Mouse (Mus musculus) hindbrain, postnatal 0 days (tissue): ENCODE measurements around the gene Atp6v0c. TPM values are rescaled to one million over a fixed set of nuclear protein-coding genes. Genes with fewer than 3 reads are reported as not detected.
A peak's percentile ranks its signal among the peaks of the same experiment; 100 is the strongest.

Experiments used
- ATAC-seq: fragments of 200-750 bp; cut with Nextera tagmentation; 2 replicates; pipeline ENCODE4 v1.8.0; 2017; ENCODE audit warnings: mild to moderate bottlenecking, moderate TSS enrichment, moderate library complexity
- DNase-seq: peaks from one replicate; pipeline ENCODE4 v3.0.0-alpha.2; 2015; ENCODE audit warnings: low spot score
- H3K27ac ChIP-seq: fragments of 300-500 bp; sonication (generic); 2 replicates; pipeline ENCODE4 v1.5.1; 2014; ENCODE audit warnings: mild to moderate bottlenecking
- H3K27me3 ChIP-seq: fragments of 300-500 bp; sonication (generic); 2 replicates; pipeline ENCODE4 v1.6.1; 2014; ENCODE audit warnings: low read length, mixed read lengths; ENCODE audit not compliant: insufficient read depth
- H3K36me3 ChIP-seq: fragments of 300-500 bp; sonication (generic); 2 replicates; pipeline ENCODE4 v1.6.1; 2014; ENCODE audit warnings: low read length, mixed read lengths; ENCODE audit not compliant: insufficient read depth
- H3K4me1 ChIP-seq: fragments of 300-500 bp; sonication (generic); 2 replicates; pipeline ENCODE4 v1.6.1; 2014; ENCODE audit warnings: antibody characterized with exemption, low read length, mixed read lengths; ENCODE audit not compliant: insufficient read depth
- H3K4me2 ChIP-seq: fragments of 300-500 bp; sonication (generic); 2 replicates; pipeline ENCODE4 v1.6.1; 2014; ENCODE audit warnings: low read depth, mild to moderate bottlenecking, low read length, moderate library complexity, mixed read lengths
- H3K4me3 ChIP-seq: fragments of 300-500 bp; sonication (generic); 2 replicates; pipeline ENCODE4 v1.5.1; 2014; ENCODE audit warnings: low read length
- H3K9ac ChIP-seq: fragments of 300-500 bp; sonication (generic); replicated peaks from 2 replicates; pipeline ENCODE4 v1.6.1; 2014; ENCODE audit warnings: mild to moderate bottlenecking, low read length, moderate library complexity, mixed read lengths
- H3K9me3 ChIP-seq: fragments of 300-500 bp; sonication (generic); 2 replicates; pipeline ENCODE4 v1.6.1; 2016; ENCODE audit warnings: low read length, mixed read lengths
- CTCF ChIP-seq: IDR thresholded peaks from 2 replicates; pipeline ENCODE4 v1.5.1; 2016; ENCODE audit warnings: antibody characterized with exemption, control low read depth, low read depth
- WGBS: fragments of 180-500 bp; shearing (Covaris S2); extraction: QIAGEN DNeasy Blood & Tissue Kit; methylation state at CpG from one replicate; pipeline ENCODE4 v1.1.7; 2014; 5-methylcytosine and 5-hydroxymethylcytosine counted together
- polyA plus RNA-seq: library from polyadenylated mRNA; unstranded; fragments of >200 nt; fragmentation: Nextera tagmentation; extraction: Ambion mirVana; gene quantifications from 2 replicates; pipeline ENCODE4 v1.2.1, GENCODE M21; 2015
- total RNA-seq: library from RNA; depleted of rRNA; stranded (reverse); fragments of >200 nt; gene quantifications from 2 replicates; pipeline ENCODE4 v1.2.3, GENCODE M21; 2014; rRNA removed

Atp6v0c gene
- 780 and 854 TPM in 2 replicates for total RNA-seq
- polyA plus RNA-seq, result 2,172 and 2,275 TPM in 2 replicates

DNA sequence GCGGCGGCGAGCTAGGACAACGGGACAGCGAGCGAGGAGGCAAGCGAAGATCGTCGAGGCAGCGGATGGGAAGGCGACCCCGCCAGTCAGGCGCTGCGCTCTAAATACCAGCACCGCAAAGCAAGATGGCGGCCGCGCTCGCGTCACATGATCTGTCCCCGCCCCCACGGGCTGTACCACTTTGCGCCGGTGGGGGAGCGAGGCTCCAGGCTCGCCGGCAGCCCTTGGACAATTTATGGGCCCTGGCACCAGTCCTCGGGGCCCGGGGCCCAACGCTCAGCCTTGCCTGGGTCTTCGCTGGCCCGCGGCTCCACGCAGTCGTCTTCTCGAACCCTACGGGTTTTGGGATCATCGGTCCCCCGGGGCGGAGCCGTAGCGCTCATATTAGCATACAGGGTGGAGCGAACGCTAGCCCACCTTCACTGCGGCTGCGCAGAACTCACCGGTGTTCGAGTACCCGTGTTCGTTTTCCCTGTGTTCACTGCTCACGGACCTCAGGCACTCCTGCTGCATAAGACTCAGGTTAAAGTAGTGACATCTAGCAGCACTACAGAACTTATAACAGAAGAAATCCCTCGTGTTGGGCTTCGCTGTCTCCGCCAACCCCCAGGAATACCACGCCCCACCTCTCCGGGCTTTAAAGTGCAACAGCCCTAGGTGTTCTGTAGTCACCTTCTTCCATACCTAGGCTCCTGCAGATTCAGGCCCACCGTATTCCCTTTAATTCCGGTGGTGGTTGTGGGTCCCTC lies at the start of gene Atp6v0c:
Gene Atp6v0c, minus strand, starts transcription at position 386 of the 749 bp plus-strand sequence.
- under 1% methylated on average over 58 of the region's 58 CpGs for WGBS
- peak; percentile 52 for TF ChIP-seq CTCF
- peak within 1 kb of the TSS; percentile 85 for H3K9ac ChIP-seq
- H3K4me1 ChIP-seq, result peaks cover 14% of the 10 kb centered on the region
- peak within 1 kb of the TSS; percentile 78 for H3K4me2 ChIP-seq
- peak within 1 kb of the TSS; percentile 100 for H3K27ac ChIP-seq
- peaks cover 3% of the 10 kb centered on the region; the same call in 1 of the 2 replicates for H3K36me3 ChIP-seq
- DNase-seq (peak; percentile 98), ATAC-seq (peak; percentile 91)
- peak within 1 kb of the TSS; percentile 57 for H3K4me3 ChIP-seq
- H3K9me3 ChIP-seq, result no peaks in the 10 kb centered on the region
- no peaks in the 10 kb centered on the region for H3K27me3 ChIP-seq

DNA sequence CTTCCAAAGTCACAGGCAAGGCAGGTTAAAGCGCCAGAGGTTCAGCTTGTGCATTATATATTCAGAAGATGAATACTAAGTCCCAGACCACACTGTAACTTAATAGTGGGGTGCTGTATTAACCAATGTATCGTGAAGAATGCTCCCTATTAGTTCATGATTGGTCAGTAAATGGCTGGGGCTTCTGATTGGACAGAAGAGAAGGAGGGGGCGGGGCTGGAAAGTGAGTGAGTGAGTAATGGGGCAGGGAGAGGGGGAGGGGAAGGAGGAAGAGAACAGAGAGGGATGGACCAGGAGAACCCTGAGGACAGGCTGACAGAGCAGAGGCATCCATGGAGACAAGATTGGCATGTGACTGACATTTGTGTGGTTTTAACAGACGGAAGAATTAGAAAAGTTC lies 47.3 kb upstream of the Atp6v0c start:
- peaks cover 7% of the 10 kb centered on the region; the same call in 1 of the 2 replicates for H3K36me3 ChIP-seq
- no peak overlapping the region for H3K4me3 ChIP-seq
- peaks cover 14% of the 10 kb centered on the region for H3K4me1 ChIP-seq
- no peaks in the 10 kb centered on the region for H3K9me3 ChIP-seq
- H3K27me3 ChIP-seq, result no peaks in the 10 kb centered on the region
- H3K4me2 ChIP-seq, result no peak overlapping the region
- H3K9ac ChIP-seq, result no peak overlapping the region
- DNase-seq (no peak), ATAC-seq (no peak)
- no peak for TF ChIP-seq CTCF
- H3K27ac ChIP-seq, result no peak overlapping the region
- 59% methylated on average over 4 of the region's 4 CpGs for WGBS

DNA sequence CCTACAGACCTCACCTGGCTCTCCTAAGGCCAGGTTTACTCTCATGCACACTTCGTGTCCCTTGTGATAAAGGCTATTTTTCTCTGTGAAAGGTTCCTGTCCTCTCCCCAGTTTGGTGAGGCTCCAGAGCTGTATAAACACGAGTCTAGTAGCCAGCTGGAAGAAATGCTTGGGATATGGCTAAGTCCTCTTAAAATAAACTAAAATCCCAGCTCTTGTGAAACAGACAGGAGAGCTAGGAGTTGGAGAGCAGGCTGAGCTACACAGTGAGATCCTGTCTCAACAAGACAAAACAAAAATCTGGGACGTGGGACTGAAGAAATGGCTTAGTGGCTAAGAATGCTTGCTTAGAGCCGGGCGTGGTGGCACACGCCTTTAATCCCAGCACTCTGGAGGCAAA lies 43.7 kb upstream of the Atp6v0c start:
- Histone ChIP-seq H3K36me3 (peaks cover 7% of the 10 kb centered on the region; the same call in 1 of the 2 replicates), H3K27me3 (no peaks in the 10 kb centered on the region), H3K4me2 (no peak overlapping the region), H3K9me3 (no peaks in the 10 kb centered on the region), H3K4me3 (no peak overlapping the region), H3K27ac (no peak overlapping the region), H3K9ac (no peak overlapping the region), H3K4me1 (peaks cover 34% of the 10 kb centered on the region)
- no peak for TF ChIP-seq CTCF
- DNase-seq, result no peak
- 80% methylated on average over 6 of the region's 6 CpGs for WGBS
- no peak for ATAC-seq

DNA sequence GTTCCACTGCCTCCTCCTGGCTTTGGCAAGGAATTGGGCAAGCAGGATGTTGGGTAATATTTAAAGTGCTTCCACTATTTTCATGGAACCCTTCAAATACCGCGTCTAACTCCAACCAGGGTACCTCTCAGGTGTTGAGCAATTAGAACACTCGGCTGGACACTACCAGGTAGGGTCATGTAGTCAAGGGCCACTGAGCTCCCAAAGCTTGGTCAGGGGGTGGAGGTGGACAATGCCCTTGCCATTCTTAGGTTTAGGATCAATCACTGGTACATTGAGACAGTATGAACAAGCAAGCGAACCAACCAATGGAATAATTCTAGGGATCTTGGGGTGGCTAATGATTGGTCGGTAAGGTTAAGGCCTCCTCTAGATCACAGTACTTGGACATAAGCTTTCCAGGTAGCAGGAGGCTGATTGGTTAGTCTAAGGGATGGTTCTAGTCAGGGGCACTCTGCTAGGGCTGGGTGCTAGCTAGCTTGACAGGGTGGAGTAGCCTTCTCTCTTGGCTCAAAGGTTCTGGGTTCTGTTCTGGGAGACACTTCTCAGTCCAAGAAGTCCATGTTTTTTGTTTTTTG lies 43.0 kb upstream of the Atp6v0c start:
- H3K9me3 ChIP-seq, result no peaks in the 10 kb centered on the region
- peak; percentile 70 for TF ChIP-seq CTCF
- DNase-seq (no peak), ATAC-seq (no peak; the same call in 1 of the 2 replicates)
- H3K36me3 ChIP-seq, result peaks cover 7% of the 10 kb centered on the region; the same call in 1 of the 2 replicates
- peak overlapping the region; percentile 49 for H3K4me3 ChIP-seq
- no peak overlapping the region for H3K9ac ChIP-seq
- 31% methylated on average over 5 of the region's 5 CpGs for WGBS
- H3K27ac ChIP-seq, result 0 out of 2 replicates have a peak overlapping the region, but pooled peaks have one; percentile 1
- H3K4me1 ChIP-seq, result peaks cover 41% of the 10 kb centered on the region
- no peaks in the 10 kb centered on the region for H3K27me3 ChIP-seq
- peak overlapping the region; percentile 94 for H3K4me2 ChIP-seq

DNA sequence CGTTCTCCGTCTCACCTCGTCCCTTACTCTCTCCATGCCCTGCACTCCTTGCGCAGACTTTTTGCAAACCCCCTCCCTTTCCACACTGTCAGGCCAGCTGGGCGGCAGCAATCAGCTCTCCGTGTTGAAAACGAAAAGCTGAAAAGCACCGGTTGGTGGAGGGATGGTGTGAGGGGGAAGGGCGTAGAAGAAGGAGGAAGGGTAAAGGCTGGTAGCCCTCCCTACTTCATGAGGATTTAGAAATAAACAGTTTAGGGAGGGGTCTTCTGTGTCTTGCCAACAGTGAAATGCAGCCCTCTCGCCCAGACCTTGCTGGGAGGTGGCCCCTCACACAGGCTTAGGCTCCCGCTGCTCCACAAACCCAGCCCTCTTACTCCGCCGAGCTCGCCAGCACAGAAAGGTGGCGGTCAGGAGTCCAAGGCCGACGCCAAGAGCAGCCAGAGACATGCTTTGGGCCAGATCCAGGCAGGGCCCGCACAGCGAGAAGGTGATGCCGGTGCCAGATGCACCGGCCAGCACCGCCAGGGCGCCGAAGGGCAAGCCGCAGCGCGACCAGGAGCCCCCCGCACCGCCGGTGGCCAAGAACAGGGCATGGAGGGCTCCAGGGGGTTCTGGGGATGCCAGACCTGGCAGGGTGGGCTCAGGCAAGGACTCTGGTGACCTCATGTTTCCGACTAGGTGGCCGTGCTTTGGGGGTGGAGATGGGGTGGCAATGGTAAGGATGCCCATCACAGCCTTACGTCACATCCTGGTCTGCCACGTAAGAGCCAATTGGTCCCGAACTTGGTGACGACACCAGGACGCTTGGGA lies 42.3 kb upstream of the Atp6v0c start:
- H3K4me1 ChIP-seq, result peaks cover 47% of the 10 kb centered on the region
- 1% methylated on average over 37 of the region's 37 CpGs for WGBS

DNA sequence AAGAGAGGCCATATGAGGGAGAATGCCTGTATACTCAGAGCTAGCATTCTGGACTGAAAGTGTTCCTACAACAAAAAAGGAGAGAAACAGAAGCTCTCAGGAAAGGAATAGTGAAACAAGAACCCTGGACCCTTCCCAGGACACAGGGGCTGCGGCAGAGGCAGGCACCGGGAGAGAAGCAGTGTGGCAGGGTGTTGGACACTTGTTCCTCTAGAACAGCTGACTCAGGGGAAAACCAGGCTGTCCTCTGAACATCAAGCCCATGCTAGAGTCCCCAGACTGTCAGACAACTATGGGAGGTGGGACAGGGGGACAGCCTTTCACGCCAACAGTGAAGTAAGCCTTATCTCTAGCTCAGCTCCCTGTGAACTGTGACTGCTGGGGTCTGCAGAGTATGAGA lies 41.1 kb upstream of the Atp6v0c start:
- peak overlapping the region; percentile 93; the same call in 1 of the 2 replicates for H3K27ac ChIP-seq
- no peaks in the 10 kb centered on the region for H3K9me3 ChIP-seq
- ATAC-seq (no peak), DNase-seq (no peak)
- H3K27me3 ChIP-seq, result no peaks in the 10 kb centered on the region
- no peak overlapping the region for H3K4me3 ChIP-seq
- H3K4me2 ChIP-seq, result peak overlapping the region; percentile 94; the same call in 1 of the 2 replicates
- H3K36me3 ChIP-seq, result peaks cover 5% of the 10 kb centered on the region; the same call in 1 of the 2 replicates
- WGBS, result 75% methylated on average over 3 of the region's 3 CpGs
- H3K9ac ChIP-seq, result no peak overlapping the region
- TF ChIP-seq CTCF, result no peak
- H3K4me1 ChIP-seq, result peaks cover 59% of the 10 kb centered on the region

More for the DNA sequence above, 42.3 kb upstream of the Atp6v0c start:
- Histone ChIP-seq H3K27me3 (no peaks in the 10 kb centered on the region), H3K4me2 (peak overlapping the region; percentile 94), H3K9ac (peak overlapping the region; percentile 67), H3K9me3 (no peaks in the 10 kb centered on the region), H3K36me3 (peaks cover 7% of the 10 kb centered on the region; the same call in 1 of the 2 replicates), H3K27ac (peak overlapping the region; percentile 93), H3K4me3 (peak overlapping the region; percentile 49)
- TF ChIP-seq CTCF, result no peak
- DNase-seq (peak; percentile 93), ATAC-seq (peak; percentile 80)
